Mouse (Mus musculus): Measurements from ENCODE around the gene Mtmr4. TPM values are rescaled to one million over a fixed set of nuclear protein-coding genes. Genes with fewer than 3 reads are reported as not detected.

Mtmr4 gene
- total RNA-seq, 4 experiments from 2014 or later = 20.6 to 25.1 (median 23.0) TPM

- no peak for DNase-seq (ENCODE audit: low spot score)
Observed at GRCm38 (mm10) chr11:87581933-87582710, 9.8 kb upstream of the Mtmr4 start.

GRCm38 (mm10) chr11:87583291-87584034, 8.5 kb upstream of the Mtmr4 start:
- DNase-seq (ENCODE audit: low spot score) = no peak

DNA sequence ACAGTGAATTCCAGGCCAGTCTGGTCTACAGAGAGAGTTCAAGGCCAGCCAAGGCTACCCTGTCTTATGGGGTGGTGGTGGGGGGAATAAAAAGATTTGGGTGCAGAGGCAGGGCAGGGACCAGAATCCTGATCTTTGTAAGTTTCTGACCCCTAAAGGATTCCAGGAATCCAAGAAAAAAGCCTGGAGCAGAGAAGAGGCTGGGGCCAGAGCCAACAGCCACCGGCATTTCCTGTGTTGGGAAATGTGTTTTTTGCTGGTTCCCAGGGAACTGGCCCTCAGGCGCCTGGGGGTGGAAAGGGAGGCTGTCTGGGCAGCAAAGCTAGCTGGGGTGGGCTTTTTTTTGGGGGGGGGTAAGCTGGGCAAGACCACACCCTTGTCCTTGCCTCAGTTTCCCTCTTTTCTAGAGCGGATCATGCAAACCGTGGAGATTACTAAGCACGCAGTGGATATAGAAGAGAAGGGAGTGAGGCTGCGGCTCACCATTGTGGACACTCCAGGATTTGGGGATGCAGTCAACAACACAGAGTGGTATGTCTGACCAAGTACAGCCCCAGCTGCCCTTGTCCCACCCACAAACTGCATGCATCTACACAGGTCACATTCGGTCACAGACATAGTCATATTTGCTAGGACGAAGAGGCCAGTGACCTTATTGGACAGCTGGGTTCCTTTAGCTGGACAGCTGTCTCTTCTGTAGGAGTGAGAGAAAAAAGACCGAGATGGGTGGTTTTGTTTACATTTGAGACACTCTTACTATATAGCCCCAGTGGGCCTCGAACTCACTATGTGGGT, 7.1 kb upstream of the Mtmr4 start:
- DNase-seq (ENCODE audit: low spot score) = peak; percentile 77

DNA sequence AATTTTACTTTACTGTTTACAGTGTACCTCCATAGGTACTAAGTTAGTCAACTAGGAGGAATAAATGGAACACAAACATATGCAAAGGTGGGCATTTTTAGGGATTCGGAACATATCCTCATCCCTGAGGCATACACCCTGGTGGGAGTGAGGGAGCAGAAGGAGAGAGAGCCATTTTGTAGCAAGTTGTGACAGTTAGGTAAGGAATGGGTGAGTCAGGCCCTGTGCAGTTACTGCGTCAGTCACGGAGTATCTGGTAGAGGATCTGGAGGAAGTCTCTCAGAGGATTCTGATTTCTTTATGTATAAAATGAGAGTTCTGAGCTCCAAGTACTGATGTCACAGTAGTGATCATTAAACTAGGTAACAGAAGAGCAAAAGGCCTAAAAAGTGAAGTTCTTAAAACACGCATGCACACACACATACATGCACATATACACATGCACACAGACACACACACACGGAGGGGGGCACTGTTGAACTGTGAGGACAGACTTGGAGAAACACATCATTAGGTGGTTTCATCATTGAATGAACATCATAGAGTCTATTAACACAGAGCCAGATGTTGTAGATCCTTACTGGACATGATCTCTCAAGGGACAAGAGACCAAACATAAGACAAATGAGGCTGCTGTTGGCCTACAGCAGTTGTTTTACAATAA, 4.6 kb upstream of the Mtmr4 start:
- DNase-seq (ENCODE audit: low spot score) = no peak

DNA sequence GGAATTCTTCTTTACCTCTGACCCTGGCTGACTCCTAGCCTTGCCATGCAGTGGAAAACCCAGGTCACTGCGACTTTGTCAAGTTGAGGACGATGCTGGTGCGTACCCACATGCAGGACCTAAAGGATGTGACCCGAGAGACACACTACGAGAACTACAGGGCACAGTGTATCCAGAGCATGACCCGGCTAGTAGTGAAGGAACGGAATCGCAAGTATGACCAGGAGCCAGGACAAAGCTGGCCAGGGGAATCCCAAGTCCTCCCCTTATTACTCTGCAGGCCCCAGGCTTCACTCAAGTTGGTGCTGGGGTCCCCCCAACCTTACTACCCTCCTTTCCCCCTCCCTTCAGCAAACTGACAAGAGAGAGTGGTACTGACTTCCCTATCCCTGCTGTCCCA, 2.4 kb upstream of the Mtmr4 start:
- no peak for DNase-seq (ENCODE audit: low spot score)

DNA sequence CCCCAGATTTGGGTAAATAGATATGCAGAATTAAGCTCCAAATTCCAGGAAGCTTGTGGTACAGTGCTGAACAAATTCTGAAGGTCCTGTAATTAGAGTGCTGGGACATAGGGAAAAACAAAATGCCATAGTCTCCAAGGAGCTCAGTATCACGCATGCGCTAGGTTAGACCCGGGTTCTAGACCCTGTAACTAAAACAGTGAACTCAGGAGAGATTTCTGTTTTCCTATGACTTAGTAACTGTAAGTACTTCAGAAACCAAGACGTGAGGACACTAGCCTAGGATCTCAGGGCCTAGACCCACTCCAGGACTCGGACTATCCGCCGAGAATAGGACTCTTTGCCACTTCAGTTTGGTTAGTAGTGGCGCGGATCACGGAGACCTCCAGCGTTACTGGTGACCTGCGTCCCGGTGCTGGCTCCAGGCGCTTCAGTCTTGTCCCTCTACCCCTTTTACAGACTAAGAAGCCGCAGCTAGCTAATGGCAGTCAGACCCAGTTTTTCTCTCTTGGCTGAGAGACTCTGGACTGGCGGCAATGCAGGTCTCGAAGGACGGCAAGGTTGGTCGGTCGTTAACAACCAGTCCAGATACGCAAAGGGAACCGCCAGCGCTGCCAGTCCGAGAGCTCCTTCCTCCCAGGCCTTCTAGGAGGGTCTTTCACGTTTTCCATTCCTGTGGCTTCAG, 979 bp upstream of the Mtmr4 start:
- peak; percentile 53 for DNase-seq (ENCODE audit: low spot score)

- DNase-seq (ENCODE audit: low spot score) = no peak
Observed at GRCm38 (mm10) chr11:87592354-87592695, 363 bp downstream of the Mtmr4 start.

DNA sequence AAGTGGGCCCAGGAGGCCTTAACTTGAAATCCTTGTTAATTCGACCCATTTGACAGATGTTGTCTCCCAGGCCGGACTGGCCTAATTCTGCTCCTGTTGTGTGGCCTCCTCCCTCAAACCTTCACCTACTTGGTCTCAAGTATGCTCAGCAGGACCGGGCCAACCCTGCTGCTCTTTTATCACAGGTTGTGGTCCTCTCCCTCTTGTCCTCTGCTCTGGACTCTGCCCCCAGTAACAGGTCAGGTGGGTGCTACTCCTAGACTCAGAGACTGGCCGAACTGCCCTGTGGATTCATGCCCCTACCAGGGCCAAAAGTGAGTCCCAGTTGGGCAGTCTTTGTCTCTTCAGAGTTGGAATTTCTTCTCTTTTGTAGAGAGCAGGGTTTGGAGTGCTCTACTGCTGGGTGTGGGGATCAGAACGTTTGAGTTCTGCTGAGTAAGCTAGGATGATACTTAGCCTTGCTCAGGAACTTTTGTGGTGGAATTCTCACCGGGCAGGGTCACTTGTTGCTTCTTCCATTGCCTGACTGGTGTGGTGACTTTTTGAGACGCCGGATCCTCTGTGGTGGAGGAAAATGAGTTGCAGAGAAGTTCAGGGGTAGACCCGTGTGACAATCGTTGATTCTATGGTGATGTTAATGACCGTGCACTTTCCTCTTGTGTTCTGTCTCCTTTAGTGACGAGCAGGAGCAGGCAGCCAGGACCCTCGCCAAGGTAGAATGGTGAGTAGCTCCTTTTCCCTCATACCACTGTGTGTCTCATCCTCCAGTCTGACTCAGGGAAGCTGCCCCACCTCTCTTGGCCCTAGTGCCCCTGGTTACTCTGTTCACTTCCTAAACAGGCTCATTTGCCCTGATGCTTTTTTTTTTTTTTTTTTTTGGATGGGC, 994 bp downstream of the Mtmr4 start:
- DNase-seq (ENCODE audit: low spot score) = no peak

DNA sequence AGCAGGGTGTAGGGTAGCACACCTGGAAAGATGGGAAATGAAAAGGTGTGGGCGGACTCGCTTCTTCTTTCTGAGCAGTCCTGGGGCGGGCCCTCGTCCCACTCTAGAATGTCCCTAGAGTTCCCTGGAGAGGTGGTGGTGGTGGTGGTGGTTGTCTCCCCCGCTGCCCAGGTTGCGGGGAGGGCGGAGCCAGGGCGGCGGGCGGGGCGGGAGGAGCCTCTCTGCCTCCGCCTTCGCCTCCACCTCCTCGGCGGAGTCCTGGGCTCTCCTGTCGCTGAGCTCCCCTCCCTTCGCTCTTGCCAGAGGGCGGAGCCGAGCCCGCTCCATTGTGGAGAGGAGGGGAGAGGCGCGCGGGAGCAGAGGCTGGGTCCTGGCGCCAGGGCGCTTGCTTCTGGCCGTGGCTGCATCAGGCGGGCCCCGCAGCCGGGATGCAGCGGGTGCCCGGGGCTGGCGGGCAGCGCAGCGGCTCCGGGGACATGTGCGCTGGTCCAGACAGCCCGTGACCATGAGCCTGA, 3.4 kb downstream of the Mtmr4 start:
- peak; percentile 81 for DNase-seq (ENCODE audit: low spot score)

DNA sequence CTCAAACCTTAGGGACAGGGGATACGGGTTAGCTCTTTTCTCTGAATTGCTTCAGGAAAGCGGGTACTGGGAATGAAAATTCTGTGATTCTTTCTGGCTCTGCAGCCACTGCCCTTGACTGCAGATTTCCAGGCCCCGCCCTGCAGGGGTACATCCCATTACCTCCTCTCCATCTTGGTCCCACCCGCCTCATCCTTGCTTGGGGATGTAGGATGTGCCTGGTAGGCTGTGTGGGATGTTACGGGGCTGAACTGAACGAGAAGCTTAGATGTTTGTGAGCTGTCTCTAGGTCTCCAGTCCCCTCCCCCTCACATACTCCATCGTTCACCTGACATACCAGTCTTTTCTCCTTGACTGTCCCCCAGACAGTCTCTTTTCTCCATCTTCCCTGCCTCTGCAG, 4.0 kb downstream of the Mtmr4 start:
- DNase-seq (ENCODE audit: low spot score) = no peak

DNA sequence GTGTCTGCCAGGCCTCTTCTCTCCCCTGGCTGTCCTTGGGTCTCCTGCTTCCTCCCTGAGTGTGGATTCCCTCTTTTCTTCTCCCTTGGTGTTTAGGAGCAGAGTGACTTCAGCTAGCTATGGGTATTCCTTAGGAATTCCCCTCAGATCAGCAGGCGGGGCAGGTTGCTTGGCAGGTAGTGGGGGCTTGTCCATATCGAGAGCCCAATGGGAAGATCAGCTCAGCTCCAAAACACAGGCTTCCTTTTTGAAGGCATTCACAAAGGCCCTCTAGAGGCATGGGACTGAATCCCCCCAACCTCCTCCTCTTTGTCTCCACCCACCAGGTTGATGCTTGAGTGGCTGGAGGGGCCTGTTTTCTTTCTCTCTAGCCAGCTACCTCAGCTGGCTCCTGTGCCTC, 4.5 kb downstream of the Mtmr4 start:
- no peak for DNase-seq (ENCODE audit: low spot score)

- no peak for DNase-seq (ENCODE audit: low spot score)
Observed at GRCm38 (mm10) chr11:87597061-87597460, 5.1 kb downstream of the Mtmr4 start.

DNA sequence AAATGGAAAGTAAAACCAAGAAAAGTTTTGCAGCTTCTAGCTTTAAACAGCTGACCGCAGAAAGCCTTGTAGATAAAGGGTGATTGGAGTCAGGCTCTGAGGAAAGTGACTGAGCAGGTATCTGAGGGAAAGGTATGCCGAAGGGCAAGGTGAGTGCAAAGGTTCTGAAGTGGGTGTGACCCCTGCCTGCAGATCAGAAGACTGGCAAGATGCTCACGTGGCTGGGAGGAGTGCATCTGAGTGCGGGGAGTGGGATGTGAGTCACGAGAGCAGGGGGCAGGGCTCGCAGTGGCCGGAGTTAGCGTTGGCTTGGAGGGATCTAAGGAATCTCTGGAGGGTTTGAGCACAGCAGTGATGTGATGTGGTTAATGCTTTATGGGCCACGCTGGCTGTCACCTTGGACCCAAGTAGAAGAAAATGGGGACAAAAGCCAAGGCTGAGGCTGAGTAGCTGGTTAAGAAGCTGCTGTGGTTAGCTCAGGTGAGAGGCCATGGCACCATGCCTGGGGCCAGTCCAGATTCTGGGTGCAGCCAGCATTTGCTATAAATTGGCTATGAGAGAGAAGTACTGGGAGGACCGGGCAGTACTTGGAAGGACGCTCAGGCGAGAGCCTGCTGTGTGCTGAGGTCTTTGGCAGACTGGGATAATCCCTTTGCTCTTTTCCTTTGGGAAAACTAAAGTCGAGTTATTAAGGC, 7.6 kb downstream of the Mtmr4 start:
- DNase-seq (ENCODE audit: low spot score) = no peak

GRCm38 (mm10) chr11:87600322-87600853, 8.4 kb downstream of the Mtmr4 start:
- no peak for DNase-seq (ENCODE audit: low spot score)

DNA sequence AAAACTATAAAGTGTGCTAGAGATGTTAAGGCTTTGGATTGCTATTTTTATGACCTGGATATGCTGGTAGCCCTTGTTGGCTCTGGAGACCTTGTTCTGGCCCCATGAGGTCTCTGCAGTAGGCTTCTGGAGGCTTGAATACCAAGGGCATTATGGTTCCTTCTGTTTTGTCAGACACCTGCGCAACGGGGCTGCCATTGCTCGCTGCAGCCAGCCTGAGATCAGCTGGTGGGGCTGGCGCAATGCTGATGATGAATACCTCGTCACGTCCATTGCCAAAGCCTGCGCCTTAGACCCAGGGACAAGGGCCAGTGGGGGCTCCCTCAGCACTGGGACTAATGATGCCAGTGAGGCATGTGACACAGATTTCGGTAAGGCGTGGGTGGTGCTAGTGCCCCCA, 10.3 kb downstream of the Mtmr4 start:
- DNase-seq (ENCODE audit: low spot score) = no peak

DNA sequence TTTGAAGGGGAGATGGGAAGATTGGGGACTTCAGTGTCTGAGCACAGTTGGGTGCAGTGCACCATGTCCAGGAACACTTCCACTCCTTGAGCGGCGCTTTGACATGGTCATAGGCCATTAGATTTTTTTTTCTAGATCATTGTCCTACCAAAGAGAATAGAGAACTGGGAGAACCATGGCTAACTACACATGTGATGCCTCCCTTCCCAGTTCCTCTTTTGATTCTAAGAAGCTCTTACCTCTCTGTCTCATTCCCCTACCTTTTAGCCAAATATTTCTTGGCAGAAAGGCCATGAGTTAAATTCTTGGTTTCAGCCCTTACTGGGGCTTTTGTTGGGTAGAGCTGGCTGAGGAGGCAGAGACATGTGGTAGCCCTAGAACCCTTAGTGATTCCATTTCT, 11.6 kb downstream of the Mtmr4 start:
- no peak for DNase-seq (ENCODE audit: low spot score)

GRCm38 (mm10) chr11:87609264-87609663, 17.3 kb downstream of the Mtmr4 start:
- DNase-seq (ENCODE audit: low spot score) = no peak

- DNase-seq (ENCODE audit: low spot score) = no peak
Observed at GRCm38 (mm10) chr11:87611547-87611946, 19.6 kb downstream of the Mtmr4 start.

DNA sequence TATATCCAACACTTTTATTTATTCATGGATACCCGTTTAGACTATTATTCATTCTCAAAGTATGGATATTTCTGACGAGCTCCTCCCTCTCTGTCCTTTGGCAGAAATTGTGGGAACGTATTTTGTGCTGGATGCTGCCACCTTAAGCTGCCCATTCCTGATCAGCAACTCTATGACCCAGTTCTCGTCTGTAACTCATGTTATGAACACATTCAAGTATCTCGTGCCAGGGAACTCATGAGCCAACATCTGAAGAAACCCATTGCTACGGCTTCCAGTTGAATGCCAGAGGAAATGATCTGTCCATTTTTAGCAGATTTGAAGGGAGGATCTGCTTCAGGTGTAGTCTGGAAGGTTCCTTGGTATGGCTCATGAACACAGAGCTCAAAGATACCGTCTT, 22.0 kb downstream of the Mtmr4 start:
- no peak for DNase-seq (ENCODE audit: low spot score)
